In genomic region chr12:76080876-76081556, GRCm38 (mm10) we compare ENCODE assay signal across 9 mouse cellular contexts.
DNase-seq lines count a peak whose midpoint lies in the region; ATAC-seq lines count a peak whose summit lies in the region.
"Had no signal": no experiment of that assay in that cellular context is flagged by ENCODE, and none has a peak within 500 bp of the region (broad histone marks: within the 10 kb centered on the region; RNA-seq: fewer than 3 reads in every experiment).

No protein-coding gene starts in this region.

- H3K9me3 ChIP-seq in kidney, embryonic 14.5 days (ENCODE audit: control insufficient read depth, low read length): no peaks in the 10 kb centered on the region
- no peaks in the 10 kb centered on the region for H3K9me3 ChIP-seq in embryonic facial prominence, embryonic 10.5 days
- H3K9me3 ChIP-seq in hindbrain, embryonic 15.5 days: no peaks in the 10 kb centered on the region

- H3K27ac ChIP-seq in kidney, embryonic 14.5 days (ENCODE audit: low read depth, low read length): no peak overlapping the region
- peak overlapping the region; percentile 30; the same call in 1 of the 2 replicates for H3K27ac ChIP-seq in embryonic facial prominence, embryonic 10.5 days (replicated peaks)
- peak overlapping the region; percentile 92 for H3K27ac ChIP-seq in hindbrain, embryonic 15.5 days (replicated peaks)
- H3K27ac ChIP-seq: macrophage had no signal

- no peaks in the 10 kb centered on the region for H3K27me3 ChIP-seq in kidney, embryonic 14.5 days (ENCODE audit: control insufficient read depth, insufficient read depth, low read length)
- no peaks in the 10 kb centered on the region for H3K27me3 ChIP-seq in embryonic facial prominence, embryonic 10.5 days (replicated peaks; ENCODE audit: low read depth, poor library complexity, severe bottlenecking)
- H3K27me3 ChIP-seq in hindbrain, embryonic 15.5 days: no peaks in the 10 kb centered on the region

- H3K4me1 ChIP-seq in kidney, embryonic 14.5 days (ENCODE audit: control insufficient read depth, insufficient read depth, low read length): peaks cover 12% of the 10 kb centered on the region
- H3K4me1 ChIP-seq in embryonic facial prominence, embryonic 10.5 days: peaks cover 45% of the 10 kb centered on the region
- H3K4me1 ChIP-seq in hindbrain, embryonic 15.5 days (replicated peaks): peaks cover 28% of the 10 kb centered on the region

- DNase-seq in kidney, adult 18-20 months: no peak
- peak; percentile 17 for DNase-seq in embryonic facial prominence, embryonic 10.5 days (ENCODE audit: low spot score)
- DNase-seq in neural tube, embryonic 10.5 days (ENCODE audit: extremely low spot score, low spot score): peak; percentile 17
- no peak for DNase-seq in frontal cortex, postnatal 10 days (ENCODE audit: low spot score in 2 of 2)
- no peak for DNase-seq in left cerebral cortex, postnatal 25 days (ENCODE audit: low spot score in 2 of 2)
- no peak for DNase-seq in thymus, postnatal 4 days

- peak overlapping the region; percentile 2; the same call in 1 of the 2 replicates for H3K9ac ChIP-seq in kidney, embryonic 14.5 days (ENCODE audit: low read depth, low read length)
- peak overlapping the region; percentile 55 for H3K9ac ChIP-seq in hindbrain, embryonic 15.5 days

- intact Hi-C loops in left cerebral cortex, postnatal 25 days (cut with DNase I): no loop called here

- H3K4me3 ChIP-seq in kidney, embryonic 14.5 days (ENCODE audit: low read length): peak overlapping the region; percentile 25; the same call in 1 of the 2 replicates
- H3K4me3 ChIP-seq in embryonic facial prominence, embryonic 10.5 days: peak overlapping the region; percentile 47
- H3K4me3 ChIP-seq in hindbrain, embryonic 15.5 days: peak overlapping the region; percentile 50

- 29% methylated on average over 14 of the region's 14 CpGs for WGBS in kidney, embryonic 14.5 days
- 39% methylated on average over 14 of the region's 14 CpGs for WGBS in embryonic facial prominence, embryonic 10.5 days
- WGBS in hindbrain, embryonic 15.5 days: 43% methylated on average over 14 of the region's 14 CpGs

- ATAC-seq in kidney, embryonic 14.5 days (ENCODE audit: low FRiP score, low TSS enrichment): peak; percentile 36; the same call in 1 of the 2 replicates
- peak; percentile 27 for ATAC-seq in hindbrain, embryonic 15.5 days (ENCODE audit: low FRiP score, low read depth)

- peaks cover 10% of the 10 kb centered on the region; the same call in 1 of the 2 replicates for H3K36me3 ChIP-seq in kidney, embryonic 14.5 days (ENCODE audit: control insufficient read depth, insufficient read depth, low read length)
- peaks cover 74% of the 10 kb centered on the region for H3K36me3 ChIP-seq in embryonic facial prominence, embryonic 10.5 days (replicated peaks)
- H3K36me3 ChIP-seq in hindbrain, embryonic 15.5 days: no peaks in the 10 kb centered on the region

- H3K4me2 ChIP-seq in kidney, embryonic 14.5 days (replicated peaks; ENCODE audit: low read depth, low read length): peak overlapping the region; percentile 55
- peak overlapping the region; percentile 56 for H3K4me2 ChIP-seq in hindbrain, embryonic 15.5 days

Comparison
In these comparisons a context has a peak if more than half of its experiments do, and no peak if none do; other contexts are left out.
1. DNase-seq: peak in embryonic facial prominence, embryonic 10.5 days (single experiment) and neural tube, embryonic 10.5 days (single experiment); none in kidney, adult 18-20 months (single experiment), frontal cortex, postnatal 10 days (0 of 2), left cerebral cortex, postnatal 25 days (0 of 2) and thymus, postnatal 4 days (single experiment).
2. Peak in every context shown above with its lines, with median percentiles within 50 percentile points of each other: H3K4me3 ChIP-seq.